Mouse (Mus musculus) A20 (cell line): ENCODE data around the gene Odf2.

Experiments used
- DNase-seq: peaks from one replicate; pipeline ENCODE4 v3.0.0-alpha.2; 2011; ENCODE audit warnings: low read depth, low spot score

The Odf2 gene

GRCm38 (mm10) chr2:29934906-29935599 lies 46.0 kb downstream of the Odf2 start, which contains the start of gene Gle1:
Gene Gle1 (plus strand): TSS chr2:29935426.
- peak; percentile 96 for DNase-seq

GRCm38 (mm10) chr2:29940073-29940472 lies 51.1 kb downstream of the Odf2 start:
- DNase-seq, result no peak

GRCm38 (mm10) chr2:29940826-29941225 lies 51.8 kb downstream of the Odf2 start:
- DNase-seq, result no peak

- DNase-seq, result no peak
These were observed 55.7 kb downstream of the Odf2 start for GRCm38 (mm10) chr2:29944723-29945122.

- no peak for DNase-seq
These were observed 59.9 kb downstream of the Odf2 start for GRCm38 (mm10) chr2:29948896-29949295.

- no peak for DNase-seq
These were observed 72.2 kb downstream of the Odf2 start for GRCm38 (mm10) chr2:29961246-29961645.

- DNase-seq, result peak; percentile 41
These were observed 75.6 kb downstream of the Odf2 start for GRCm38 (mm10) chr2:29964354-29965249.

- peak; percentile 97 for DNase-seq
These were observed 76.3 kb downstream of the Odf2 start, which contains the start of gene Sptan1 for GRCm38 (mm10) chr2:29965250-29965843. Gene Sptan1 (plus strand): TSS chr2:29965560.

- peak; percentile 65 for DNase-seq
These were observed 76.9 kb downstream of the Odf2 start for GRCm38 (mm10) chr2:29965906-29966305.

- DNase-seq, result no peak
These were observed 77.8 kb downstream of the Odf2 start for GRCm38 (mm10) chr2:29966826-29967225.

- no peak for DNase-seq
These were observed 78.7 kb downstream of the Odf2 start for GRCm38 (mm10) chr2:29967768-29968167.

GRCm38 (mm10) chr2:29968638-29969037 lies 79.6 kb downstream of the Odf2 start:
- DNase-seq, result no peak

GRCm38 (mm10) chr2:29971838-29972635 lies 83.0 kb downstream of the Odf2 start:
- no peak for DNase-seq

GRCm38 (mm10) chr2:29973525-29973924 lies 84.5 kb downstream of the Odf2 start:
- no peak for DNase-seq

- peak; percentile 65 for DNase-seq
These were observed 88.3 kb downstream of the Odf2 start for GRCm38 (mm10) chr2:29977307-29977706.

GRCm38 (mm10) chr2:29980661-29981060 lies 91.6 kb downstream of the Odf2 start:
- no peak for DNase-seq
